Mouse (Mus musculus) stomach, postnatal 0 days (tissue): Measurements from ENCODE around the gene Tmem91.

Experiments used
- CTCF ChIP-seq: IDR thresholded peaks from 2 replicates; pipeline ENCODE4 v1.5.1; 2016; ENCODE audit warnings: antibody characterized with exemption, low read depth, mild to moderate bottlenecking, moderate library complexity
- EP300 ChIP-seq: optimal IDR thresholded peaks from 2 replicates; pipeline ENCODE3; 2016; ENCODE audit warnings: antibody characterized with exemption

GRCm38 (mm10) chr7:25704716-25705364, 29.9 kb upstream of the Tmem91 start:
- TF ChIP-seq CTCF (no peak), EP300 (no peak)
